Mouse (Mus musculus) small intestine, adult 2 months (tissue): ENCODE data around the gene Nr4a1.

ENCODE experiments used
- CTCF ChIP-seq: fragments of 200-500 bp; IDR thresholded peaks from 2 replicates; pipeline ENCODE4 v1.5.1; 2012; ENCODE audit warnings: low read depth, mild to moderate bottlenecking, control low read depth, inconsistent platforms, low read length, moderate library complexity, mixed read lengths; ENCODE audit not compliant: insufficient replicate concordance, insufficient read length; ENCODE audit errors: extremely low read depth
- POLR2A ChIP-seq: fragments of 200-500 bp; IDR thresholded peaks from 2 replicates; pipeline ENCODE4 v1.6.1; 2012; ENCODE audit warnings: low read depth, mild to moderate bottlenecking, control low read depth, inconsistent platforms, low read length, moderate library complexity

- TF ChIP-seq POLR2A (no peak), CTCF (no peak)
These were observed 44.5 kb downstream of the Nr4a1 start for GRCm38 (mm10) chr15:101298550-101298949.
